Mouse (Mus musculus): ENCODE results near the gene 1700009N14Rik. TPM values are rescaled to one million over a fixed set of nuclear protein-coding genes. Genes with fewer than 3 reads are reported as not detected.

1700009N14Rik gene
- total and polyA plus RNA-seq, 3 experiments, result not detected

DNA sequence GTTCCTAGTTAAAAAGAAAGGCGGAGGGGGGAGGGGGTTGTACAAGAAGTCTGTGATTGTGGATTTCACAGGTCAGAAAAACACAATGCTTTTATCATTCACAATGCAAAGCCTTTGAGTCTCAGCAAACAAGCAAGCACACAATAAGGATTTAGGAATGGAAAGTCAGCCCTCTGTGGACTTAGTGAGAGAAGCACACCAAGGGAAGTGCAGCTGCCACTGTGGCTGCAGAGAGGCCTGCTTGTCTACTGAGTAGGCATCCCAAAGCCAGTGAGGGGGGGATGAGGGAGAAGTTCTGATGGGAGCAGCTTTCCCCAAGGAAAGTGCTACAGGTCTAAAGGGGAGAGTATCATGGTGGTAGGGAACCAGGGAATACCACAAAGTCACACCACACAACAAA lies 45.8 kb downstream of the 1700009N14Rik start:
- H3K36me3 ChIP-seq (ENCODE audit: control insufficient read depth in 1 of 2, insufficient read depth in 2 of 2, low read length in 2 of 2), result no peaks in the 10 kb centered on the region
- no peaks in the 10 kb centered on the region for H3K79me2 ChIP-seq (ENCODE audit: control insufficient read depth, insufficient read depth, low read length, poor library complexity)
- H3K27me3 ChIP-seq (ENCODE audit: control insufficient read depth in 1 of 2, insufficient read depth in 2 of 2, low read length in 2 of 2), result no peaks in the 10 kb centered on the region
- no peak for DNase-seq (ENCODE audit: low read depth, low spot score)
- no peaks in the 10 kb centered on the region for H3K9me3 ChIP-seq (replicated peaks; ENCODE audit: insufficient read depth, low read length)
- H3K4me1 ChIP-seq (ENCODE audit: control insufficient read depth in 1 of 2, insufficient read depth in 2 of 2, low read length in 2 of 2), result no peaks in the 10 kb centered on the region
- no peak overlapping the region for H3K4me3 ChIP-seq (ENCODE audit: control insufficient read depth in 1 of 2, insufficient read depth in 1 of 2, low read depth in 2 of 2, low read length in 2 of 2)
- H3K9ac ChIP-seq (ENCODE audit: control insufficient read depth, low read depth, low read length, poor library complexity, severe bottlenecking), result no peak overlapping the region
- H3K27ac ChIP-seq (ENCODE audit: control insufficient read depth, low read depth, low read length), result no peak overlapping the region
- TF ChIP-seq ETS1 (IDR thresholded peaks at IDR 0.05; ENCODE audit: low read depth, low read length) (no peak), POLR2AphosphoS5 (IDR thresholded peaks at IDR 0.05; ENCODE audit: borderline replicate concordance, low read depth, low read length) (no peak), ZC3H11A (IDR thresholded peaks at IDR 0.05; ENCODE audit: low read depth, low read length) (no peak), POLR2A (IDR thresholded peaks at IDR 0.05; ENCODE audit: control insufficient read depth in 1 of 2, insufficient read depth in 1 of 2, low read depth in 1 of 2, low read length in 2 of 2, poor library complexity in 1 of 2) (no peak), MAX (IDR thresholded peaks at IDR 0.05; ENCODE audit: low read length) (no peak), USF1 (IDR thresholded peaks at IDR 0.05; ENCODE audit: low read depth, low read length) (no peak), MAFK (IDR thresholded peaks at IDR 0.05; ENCODE audit: borderline replicate concordance, low read depth, low read length) (no peak), MYC (IDR thresholded peaks at IDR 0.05; ENCODE audit: low read depth, low read length) (no peak), E2F4 (IDR thresholded peaks at IDR 0.05; ENCODE audit: borderline replicate concordance, low read depth, low read length) (no peak)

Measured in MEL (cell line).